Mouse (Mus musculus) kidney, adult 11 months (tissue): Measurements from ENCODE around the gene Rpp21.

ENCODE experiments used
- DNase-seq: peaks from one replicate; pipeline ENCODE4 v3.0.0; 2022

The Rpp21 gene

GRCm38 (mm10) chr17:36233572-36233971 is 24.3 kb downstream of the Rpp21 start:
- no peak for DNase-seq

DNA sequence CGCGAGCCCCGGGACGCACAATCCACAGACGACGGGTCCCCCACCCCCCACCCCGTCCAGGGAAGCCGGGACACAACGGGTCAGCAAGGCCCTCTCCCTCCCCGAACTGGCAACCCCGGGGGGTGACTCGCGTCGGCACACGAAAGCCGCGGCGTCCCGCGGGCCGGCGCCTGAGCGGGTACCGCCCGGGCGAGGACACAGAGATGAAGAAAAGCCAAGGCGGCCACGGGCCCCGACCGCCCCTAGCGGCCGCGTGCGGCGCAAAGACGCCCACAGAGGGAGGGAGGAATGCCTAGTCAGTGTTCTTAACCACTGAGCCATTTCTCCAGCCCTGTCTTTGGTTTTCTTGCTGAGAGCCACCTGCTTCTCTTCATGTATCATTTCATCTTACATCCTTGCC is 26.6 kb downstream of the Rpp21 start:
- peak; percentile 53 for DNase-seq

GRCm38 (mm10) chr17:36229046-36229445 is 28.8 kb downstream of the Rpp21 start:
- DNase-seq = no peak

DNA sequence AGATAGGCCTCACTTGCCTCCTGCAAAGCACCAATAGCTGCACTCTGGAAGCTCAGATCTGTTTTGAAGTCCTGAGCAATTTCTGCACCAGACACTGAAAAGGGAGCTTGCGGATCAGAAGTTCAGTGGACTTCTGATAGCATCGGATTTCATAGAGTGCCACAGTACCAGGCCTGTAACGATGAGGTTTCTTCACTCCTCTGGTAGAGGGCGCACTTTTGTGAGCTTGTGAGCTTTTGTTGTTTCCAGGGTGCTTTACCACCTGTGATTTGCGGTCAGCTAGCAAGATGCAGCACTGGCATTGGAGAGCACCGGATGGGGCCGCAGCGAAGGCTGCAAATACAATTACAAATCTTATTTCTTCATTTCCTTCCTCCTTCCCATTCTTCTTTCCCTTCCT is 30.9 kb downstream of the Rpp21 start:
- DNase-seq = peak; percentile 14

- DNase-seq = no peak
These were observed 32.5 kb downstream of the Rpp21 start for GRCm38 (mm10) chr17:36225231-36225824.

DNA sequence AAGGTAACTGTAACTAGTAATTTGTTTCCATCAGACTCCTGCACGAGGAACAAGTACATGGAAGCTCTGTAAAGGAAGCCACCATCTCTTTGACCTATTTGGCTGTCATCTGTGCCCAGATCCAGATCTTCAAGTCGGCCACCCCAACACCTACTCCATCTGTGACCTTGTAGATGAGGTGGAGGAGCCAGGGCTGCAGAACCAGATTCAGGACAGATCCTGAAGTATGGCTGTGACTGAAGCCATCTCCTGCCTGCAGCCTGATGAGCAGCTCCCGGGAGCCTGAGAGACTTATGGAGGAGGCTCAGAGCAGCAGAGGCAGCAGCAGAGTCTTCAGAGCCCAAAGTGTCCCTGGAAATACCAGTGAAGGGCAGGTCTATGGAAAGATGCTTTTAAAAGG is 33.4 kb downstream of the Rpp21 start:
- DNase-seq = no peak

GRCm38 (mm10) chr17:36218594-36219155 is 39.2 kb downstream of the Rpp21 start:
- no peak for DNase-seq

- DNase-seq = no peak
These were observed 42.3 kb downstream of the Rpp21 start for GRCm38 (mm10) chr17:36215586-36215985.

- no peak for DNase-seq
These were observed 51.0 kb downstream of the Rpp21 start for GRCm38 (mm10) chr17:36206846-36207245.

DNA sequence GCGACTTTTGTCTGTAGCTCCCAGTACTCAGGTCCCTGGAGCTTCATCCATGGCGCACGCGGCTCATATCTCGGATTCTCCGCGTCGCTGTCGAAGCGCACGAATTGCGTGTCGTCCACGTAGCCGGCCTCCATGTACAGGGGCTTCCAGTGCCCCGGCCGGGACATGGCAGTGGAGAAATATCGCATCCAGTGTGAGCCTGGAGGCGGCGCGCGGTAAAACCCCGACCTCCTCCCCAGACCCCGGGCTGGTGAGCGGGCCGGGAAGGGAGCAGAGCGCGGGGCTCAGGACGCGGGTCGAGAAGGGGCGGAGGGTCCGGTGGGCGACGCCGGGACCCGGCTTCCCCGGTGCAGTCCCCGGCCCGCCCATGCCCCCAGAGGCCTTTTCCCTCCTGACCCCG is 52.0 kb downstream of the Rpp21 start:
- DNase-seq = no peak
